Mouse (Mus musculus) heart, postnatal 0 days (tissue): Measurements from ENCODE around the gene Ugt1a6a.

Source experiments
- CTCF ChIP-seq: IDR thresholded peaks from 2 replicates; pipeline ENCODE4 v1.5.1; 2016; ENCODE audit warnings: antibody characterized with exemption, control low read depth, low read depth
- EP300 ChIP-seq: IDR thresholded peaks from 2 replicates; pipeline ENCODE4 v1.6.1; 2016; ENCODE audit warnings: antibody characterized with exemption, low read depth

- no peak for TF ChIP-seq CTCF
- TF ChIP-seq EP300: no peak
These were observed 84.0 kb downstream of the Ugt1a6a start for GRCm38 (mm10) chr1:88218591-88218990.
